Mouse (Mus musculus) kidney, postnatal 0 days (tissue): ENCODE measurements around the gene Vav2. TPM values are rescaled to one million over a fixed set of nuclear protein-coding genes. Genes with fewer than 3 reads are reported as not detected.

Source experiments
- ATAC-seq: fragments of 200-750 bp; cut with Nextera tagmentation; replicated peaks from 2 replicates; pipeline ENCODE4 v1.8.0; 2017; ENCODE audit warnings: low read depth, moderate number of reproducible peaks, moderate TSS enrichment, moderate library complexity; ENCODE audit not compliant: low FRiP score
- DNase-seq: peaks from one replicate; pipeline ENCODE4 v3.0.0-alpha.2; 2016; ENCODE audit warnings: low spot score
- H3K27ac ChIP-seq: fragments of 300-500 bp; sonication (generic); 2 replicates; pipeline ENCODE4 v1.5.1; 2014; ENCODE audit warnings: mild to moderate bottlenecking
- H3K27me3 ChIP-seq: fragments of 300-500 bp; sonication (generic); 2 replicates; pipeline ENCODE4 v1.6.1; 2014; ENCODE audit warnings: low read length, mixed read lengths; ENCODE audit not compliant: insufficient read depth
- H3K36me3 ChIP-seq: fragments of 300-500 bp; sonication (generic); 2 replicates; pipeline ENCODE4 v1.6.1; 2014; ENCODE audit warnings: low read length, mixed read lengths; ENCODE audit not compliant: insufficient read depth
- H3K4me1 ChIP-seq: fragments of 300-500 bp; sonication (generic); replicated peaks from 2 replicates; pipeline ENCODE4 v1.6.1; 2014; ENCODE audit warnings: antibody characterized with exemption, low read length, mixed read lengths; ENCODE audit not compliant: insufficient read depth
- H3K4me2 ChIP-seq: fragments of 300-500 bp; sonication (generic); 2 replicates; pipeline ENCODE4 v1.6.1; 2014; ENCODE audit warnings: mild to moderate bottlenecking, low read length, moderate library complexity, mixed read lengths
- H3K4me3 ChIP-seq: fragments of 300-500 bp; sonication (generic); replicated peaks from 2 replicates; pipeline ENCODE4 v1.5.1; 2014; ENCODE audit warnings: low read depth, low read length
- H3K9ac ChIP-seq: fragments of 300-500 bp; sonication (generic); 2 replicates; pipeline ENCODE4 v1.6.1; 2014; ENCODE audit warnings: low read depth, low read length
- H3K9me3 ChIP-seq: fragments of 300-500 bp; sonication (generic); replicated peaks from 2 replicates; pipeline ENCODE4 v1.6.1; 2016; ENCODE audit warnings: low read length, inconsistent platforms, mixed read lengths
- CTCF ChIP-seq: IDR thresholded peaks from 2 replicates; pipeline ENCODE4 v1.5.1; 2016; ENCODE audit warnings: antibody characterized with exemption, low read depth, mild to moderate bottlenecking, moderate library complexity
- WGBS: fragments of 180-500 bp; shearing (Covaris S2); extraction: QIAGEN DNeasy Blood & Tissue Kit; methylation state at CpG from one replicate; pipeline ENCODE4 v1.1.7; 2014; 5-methylcytosine and 5-hydroxymethylcytosine counted together
- polyA plus RNA-seq: library from polyadenylated mRNA; unstranded; fragments of >200 nt; fragmentation: Nextera tagmentation; extraction: Ambion mirVana; gene quantifications from 2 replicates; pipeline ENCODE4 v1.2.1, GENCODE M21; 2015

The Vav2 gene
- polyA plus RNA-seq, 1 experiment from 2014 or later, result 4.7 TPM

- Histone ChIP-seq H3K27ac (no peak overlapping the region), H3K9me3 (no peaks in the 10 kb centered on the region), H3K4me2 (no peak overlapping the region), H3K9ac (no peak overlapping the region), H3K4me3 (no peak overlapping the region), H3K27me3 (no peaks in the 10 kb centered on the region), H3K36me3 (no peaks in the 10 kb centered on the region), H3K4me1 (peaks cover 27% of the 10 kb centered on the region)
- TF ChIP-seq CTCF, result no peak
- ATAC-seq, result no peak
- 73% methylated on average over 20 of the region's 20 CpGs for WGBS
- no peak for DNase-seq
These were observed 5.4 kb downstream of the Vav2 start for GRCm38 (mm10) chr2:27421293-27422068.

GRCm38 (mm10) chr2:27418577-27419070, 8.2 kb downstream of the Vav2 start:
- peak; percentile 70 for DNase-seq
- no peaks in the 10 kb centered on the region for H3K9me3 ChIP-seq
- peaks cover 43% of the 10 kb centered on the region for H3K4me1 ChIP-seq
- H3K4me2 ChIP-seq, result no peak overlapping the region
- TF ChIP-seq CTCF, result no peak
- H3K4me3 ChIP-seq, result no peak overlapping the region
- peak overlapping the region; percentile 70 for H3K27ac ChIP-seq
- H3K27me3 ChIP-seq, result no peaks in the 10 kb centered on the region
- no peak overlapping the region for H3K9ac ChIP-seq
- no peaks in the 10 kb centered on the region for H3K36me3 ChIP-seq
- peak; percentile 29; the same call in 1 of the 2 replicates for ATAC-seq
- 18% methylated on average over 6 of the region's 6 CpGs for WGBS

- Histone ChIP-seq H3K4me1 (peaks cover 44% of the 10 kb centered on the region), H3K27me3 (no peaks in the 10 kb centered on the region), H3K4me3 (no peak overlapping the region), H3K9ac (no peak overlapping the region), H3K9me3 (no peaks in the 10 kb centered on the region), H3K36me3 (no peaks in the 10 kb centered on the region), H3K27ac (peak overlapping the region; percentile 47; the same call in 1 of the 2 replicates), H3K4me2 (no peak overlapping the region)
- no peak for ATAC-seq
- WGBS, result 62% methylated on average over 5 of the region's 5 CpGs
- no peak for DNase-seq
- TF ChIP-seq CTCF, result no peak
These were observed 9.1 kb downstream of the Vav2 start for GRCm38 (mm10) chr2:27417648-27418153.

- H3K9me3 ChIP-seq, result no peaks in the 10 kb centered on the region
- H3K4me2 ChIP-seq, result no peak overlapping the region
- H3K4me1 ChIP-seq, result peaks cover 48% of the 10 kb centered on the region
- no peak overlapping the region for H3K4me3 ChIP-seq
- no peak for DNase-seq
- no peak for ATAC-seq
- TF ChIP-seq CTCF, result no peak
- no peak overlapping the region for H3K9ac ChIP-seq
- 22% methylated on average over 3 of the region's 3 CpGs for WGBS
- no peaks in the 10 kb centered on the region for H3K36me3 ChIP-seq
- no peaks in the 10 kb centered on the region for H3K27me3 ChIP-seq
- no peak overlapping the region; the same call in 1 of the 2 replicates for H3K27ac ChIP-seq
These were observed 10.4 kb downstream of the Vav2 start for GRCm38 (mm10) chr2:27416425-27416824.

GRCm38 (mm10) chr2:27415060-27415783, 11.6 kb downstream of the Vav2 start:
- H3K4me2 ChIP-seq, result no peak overlapping the region
- no peaks in the 10 kb centered on the region for H3K27me3 ChIP-seq
- H3K9ac ChIP-seq, result no peak overlapping the region
- no peak overlapping the region for H3K4me3 ChIP-seq
- no peak for TF ChIP-seq CTCF
- no peaks in the 10 kb centered on the region for H3K36me3 ChIP-seq
- DNase-seq, result no peak
- WGBS, result 63% methylated on average over 11 of the region's 11 CpGs
- peaks cover 50% of the 10 kb centered on the region for H3K4me1 ChIP-seq
- H3K27ac ChIP-seq, result no peak overlapping the region
- ATAC-seq, result no peak
- H3K9me3 ChIP-seq, result no peaks in the 10 kb centered on the region

- no peak for TF ChIP-seq CTCF
- no peak overlapping the region for H3K27ac ChIP-seq
- no peak overlapping the region for H3K4me2 ChIP-seq
- no peak for DNase-seq
- no peak overlapping the region for H3K4me3 ChIP-seq
- H3K9ac ChIP-seq, result no peak overlapping the region
- WGBS, result 35% methylated on average over 16 of the region's 16 CpGs
- no peaks in the 10 kb centered on the region for H3K36me3 ChIP-seq
- H3K9me3 ChIP-seq, result no peaks in the 10 kb centered on the region
- H3K4me1 ChIP-seq, result peaks cover 46% of the 10 kb centered on the region
- no peaks in the 10 kb centered on the region for H3K27me3 ChIP-seq
- ATAC-seq, result no peak
These were observed 12.7 kb downstream of the Vav2 start for GRCm38 (mm10) chr2:27413936-27414657.
